Mouse (Mus musculus) E14TG2a.4 (cell line): ENCODE measurements around the gene Eml4.

Experiments used
- H3K27me3 ChIP-seq: 2 replicates; pipeline ENCODE4 v1.6.1; 2014; ENCODE audit warnings: low read length, control low read depth; ENCODE audit not compliant: insufficient read depth
- H3K36me3 ChIP-seq: 2 replicates; pipeline ENCODE4 v1.6.1; 2014; ENCODE audit warnings: low read length, control low read depth; ENCODE audit not compliant: insufficient read depth
- H3K4me1 ChIP-seq: replicated peaks from 2 replicates; pipeline ENCODE4 v1.6.1; 2014; ENCODE audit warnings: low read depth, low read length, control low read depth
- H3K4me3 ChIP-seq: replicated peaks from 2 replicates; pipeline ENCODE4 v1.5.1; 2014; ENCODE audit warnings: mild to moderate bottlenecking, low read length
- H3K9me3 ChIP-seq: 2 replicates; pipeline ENCODE4 v1.6.1; 2014; ENCODE audit warnings: low read length, control low read depth
- CTCF ChIP-seq: conservative IDR thresholded peaks from 2 replicates; pipeline ENCODE4 v1.5.1; 2014; ENCODE audit warnings: low read length
- NANOG ChIP-seq: IDR thresholded peaks from 2 replicates; pipeline ENCODE4 v1.6.1; 2014; ENCODE audit warnings: borderline replicate concordance, low read length, mixed read lengths
- POU5F1 ChIP-seq: IDR thresholded peaks from 2 replicates; pipeline ENCODE4 v1.6.1; 2014; ENCODE audit warnings: low read length, borderline replicate concordance

The Eml4 gene

GRCm38 (mm10) chr17:83350379-83351091 lies at the start of gene Eml4:
TSS of gene Eml4 (plus strand) at chr17:83350931.
- no peaks in the 10 kb centered on the region for H3K9me3 ChIP-seq
- H3K27me3 ChIP-seq, result no peaks in the 10 kb centered on the region; the same call in 1 of the 2 replicates
- peaks cover 41% of the 10 kb centered on the region for H3K4me1 ChIP-seq
- TF ChIP-seq CTCF (no peak), POU5F1 (no peak), NANOG (no peak)
- H3K4me3 ChIP-seq, result peak within 1 kb of the TSS; percentile 88
- no peaks in the 10 kb centered on the region for H3K36me3 ChIP-seq

- Histone ChIP-seq H3K27me3 (0 out of 2 replicates have a peak, but pooled peaks cover 5% of the 10 kb centered on the region), H3K4me1 (no peaks in the 10 kb centered on the region), H3K9me3 (no peaks in the 10 kb centered on the region), H3K36me3 (no peaks in the 10 kb centered on the region), H3K4me3 (no peak overlapping the region)
- TF ChIP-seq NANOG (no peak), CTCF (no peak), POU5F1 (no peak)
Observed at GRCm38 (mm10) chr17:83301433-83301832, 49.3 kb upstream of the Eml4 start.

- Histone ChIP-seq H3K9me3 (no peaks in the 10 kb centered on the region), H3K27me3 (peaks cover 22% of the 10 kb centered on the region), H3K36me3 (no peaks in the 10 kb centered on the region), H3K4me3 (no peak overlapping the region), H3K4me1 (peaks cover 3% of the 10 kb centered on the region; the same call in 1 of the 2 replicates)
- no peak for TF ChIP-seq POU5F1
- no peak for TF ChIP-seq NANOG
- TF ChIP-seq CTCF, result no peak
Observed at GRCm38 (mm10) chr17:83304089-83304822, 46.5 kb upstream of the Eml4 start.

- TF ChIP-seq POU5F1, result no peak
- TF ChIP-seq CTCF, result no peak
- TF ChIP-seq NANOG, result no peak
- no peaks in the 10 kb centered on the region for H3K9me3 ChIP-seq
- no peak overlapping the region for H3K4me3 ChIP-seq
- peaks cover 37% of the 10 kb centered on the region for H3K27me3 ChIP-seq
- no peaks in the 10 kb centered on the region for H3K36me3 ChIP-seq
- peaks cover 3% of the 10 kb centered on the region for H3K4me1 ChIP-seq
Observed at GRCm38 (mm10) chr17:83306964-83307640, 43.6 kb upstream of the Eml4 start.

GRCm38 (mm10) chr17:83307641-83308296 lies 43.0 kb upstream of the Eml4 start:
- Histone ChIP-seq H3K36me3 (no peaks in the 10 kb centered on the region), H3K4me1 (peaks cover 10% of the 10 kb centered on the region), H3K4me3 (no peak overlapping the region), H3K27me3 (peaks cover 44% of the 10 kb centered on the region), H3K9me3 (no peaks in the 10 kb centered on the region)
- TF ChIP-seq POU5F1, result no peak
- TF ChIP-seq CTCF, result no peak
- TF ChIP-seq NANOG, result no peak

GRCm38 (mm10) chr17:83308451-83308850 lies 42.3 kb upstream of the Eml4 start:
- Histone ChIP-seq H3K9me3 (no peaks in the 10 kb centered on the region), H3K4me1 (peaks cover 17% of the 10 kb centered on the region)
- no peak for TF ChIP-seq POU5F1
- no peak for TF ChIP-seq NANOG
- TF ChIP-seq CTCF, result no peak

GRCm38 (mm10) chr17:83309243-83309642 lies 41.5 kb upstream of the Eml4 start:
- no peaks in the 10 kb centered on the region for H3K9me3 ChIP-seq
- TF ChIP-seq CTCF (no peak), NANOG (no peak), POU5F1 (no peak)
- peaks cover 18% of the 10 kb centered on the region for H3K4me1 ChIP-seq
- H3K27me3 ChIP-seq, result peaks cover 46% of the 10 kb centered on the region
- no peaks in the 10 kb centered on the region for H3K36me3 ChIP-seq
- H3K4me3 ChIP-seq, result no peak overlapping the region

More at GRCm38 (mm10) chr17:83308451-83308850, 42.3 kb upstream of the Eml4 start:
- peaks cover 44% of the 10 kb centered on the region for H3K27me3 ChIP-seq
- H3K36me3 ChIP-seq, result no peaks in the 10 kb centered on the region
- H3K4me3 ChIP-seq, result no peak overlapping the region

GRCm38 (mm10) chr17:83311806-83312205 lies 38.9 kb upstream of the Eml4 start:
- Histone ChIP-seq H3K4me1 (peaks cover 18% of the 10 kb centered on the region), H3K27me3 (peaks cover 41% of the 10 kb centered on the region), H3K9me3 (no peaks in the 10 kb centered on the region), H3K4me3 (no peak overlapping the region), H3K36me3 (no peaks in the 10 kb centered on the region)
- TF ChIP-seq NANOG, result no peak
- no peak for TF ChIP-seq POU5F1
- no peak for TF ChIP-seq CTCF
